Mouse (Mus musculus): ENCODE measurements around the gene Eml6. TPM values are rescaled to one million over a fixed set of nuclear protein-coding genes. Genes with fewer than 3 reads are reported as not detected.

Gene Eml6
- total and polyA plus RNA-seq, 3 experiments, result under 0.01 to 0.22 TPM; not detected in 1

GRCm38 (mm10) chr11:29813267-29813666, 212.6 kb downstream of the Eml6 start:
- Histone ChIP-seq H3K4me1 (ENCODE audit: insufficient read depth, low read depth, low read length) (0 out of 2 replicates have a peak, but pooled peaks cover 2% of the 10 kb centered on the region), H3K9me3 (replicated peaks) (no peaks in the 10 kb centered on the region), H3K4me3 (ENCODE audit: low read depth, low read length) (no peak overlapping the region), H3K36me3 (replicated peaks) (no peaks in the 10 kb centered on the region), H3K27me3 (ENCODE audit: insufficient read depth, low read length) (peaks cover 3% of the 10 kb centered on the region; the same call in 1 of the 2 replicates)
- DNase-seq (ENCODE audit: low spot score), result no peak
- no peak for TF ChIP-seq TAL1 (conservative IDR thresholded peaks at IDR 0.05; ENCODE audit: low read depth, low read length)
- TF ChIP-seq CTCF (IDR thresholded peaks at IDR 0.05; ENCODE audit: low read depth, low read length), result no peak
- TF ChIP-seq GATA1 (IDR thresholded peaks at IDR 0.05; ENCODE audit: borderline replicate concordance, low read length), result no peak
- TF ChIP-seq GATA2 (IDR thresholded peaks at IDR 0.05; ENCODE audit: borderline replicate concordance, low read depth, low read length), result no peak
- TF ChIP-seq POLR2AphosphoS5 (IDR thresholded peaks at IDR 0.05; ENCODE audit: insufficient replicate concordance, low read depth, low read length), result no peak
- ATAC-seq (ENCODE audit: extremely low read depth, insufficient number of reproducible peaks, low FRiP score, poor library complexity, severe bottlenecking), result no peak

- H3K4me3 ChIP-seq (ENCODE audit: low read depth, low read length), result no peak overlapping the region
- no peak for TF ChIP-seq GATA1 (IDR thresholded peaks at IDR 0.05; ENCODE audit: borderline replicate concordance, low read length)
- no peak for TF ChIP-seq CTCF (IDR thresholded peaks at IDR 0.05; ENCODE audit: low read depth, low read length)
- no peak for TF ChIP-seq POLR2AphosphoS5 (IDR thresholded peaks at IDR 0.05; ENCODE audit: insufficient replicate concordance, low read depth, low read length)
- TF ChIP-seq TAL1 (conservative IDR thresholded peaks at IDR 0.05; ENCODE audit: low read depth, low read length), result no peak
- TF ChIP-seq GATA2 (IDR thresholded peaks at IDR 0.05; ENCODE audit: borderline replicate concordance, low read depth, low read length), result no peak
- no peak for ATAC-seq (ENCODE audit: extremely low read depth, insufficient number of reproducible peaks, low FRiP score, poor library complexity, severe bottlenecking)
- 0 out of 2 replicates have a peak, but pooled peaks cover 2% of the 10 kb centered on the region for H3K4me1 ChIP-seq (ENCODE audit: insufficient read depth, low read depth, low read length)
- H3K36me3 ChIP-seq (replicated peaks), result no peaks in the 10 kb centered on the region
- peaks cover 3% of the 10 kb centered on the region; the same call in 1 of the 2 replicates for H3K27me3 ChIP-seq (ENCODE audit: insufficient read depth, low read length)
- no peaks in the 10 kb centered on the region for H3K9me3 ChIP-seq (replicated peaks)
- DNase-seq (ENCODE audit: low spot score), result no peak
Measured at GRCm38 (mm10) chr11:29812475-29812874, 213.4 kb downstream of the Eml6 start.

- peaks cover 3% of the 10 kb centered on the region; the same call in 1 of the 2 replicates for H3K27me3 ChIP-seq (ENCODE audit: insufficient read depth, low read length)
- TF ChIP-seq CTCF (IDR thresholded peaks at IDR 0.05; ENCODE audit: low read depth, low read length) (no peak), GATA1 (IDR thresholded peaks at IDR 0.05; ENCODE audit: borderline replicate concordance, low read length) (no peak), TAL1 (conservative IDR thresholded peaks at IDR 0.05; ENCODE audit: low read depth, low read length) (no peak), POLR2AphosphoS5 (IDR thresholded peaks at IDR 0.05; ENCODE audit: insufficient replicate concordance, low read depth, low read length) (no peak), GATA2 (IDR thresholded peaks at IDR 0.05; ENCODE audit: borderline replicate concordance, low read depth, low read length) (no peak)
- 0 out of 2 replicates have a peak, but pooled peaks cover 2% of the 10 kb centered on the region for H3K4me1 ChIP-seq (ENCODE audit: insufficient read depth, low read depth, low read length)
- H3K9me3 ChIP-seq (replicated peaks), result no peaks in the 10 kb centered on the region
- DNase-seq (ENCODE audit: low spot score) (no peak), ATAC-seq (ENCODE audit: extremely low read depth, insufficient number of reproducible peaks, low FRiP score, poor library complexity, severe bottlenecking) (no peak)
- no peaks in the 10 kb centered on the region for H3K36me3 ChIP-seq (replicated peaks)
- no peak overlapping the region for H3K4me3 ChIP-seq (ENCODE audit: low read depth, low read length)
Measured at GRCm38 (mm10) chr11:29810324-29810723, 215.5 kb downstream of the Eml6 start.

GRCm38 (mm10) chr11:29808981-29809589, 216.7 kb downstream of the Eml6 start:
- ATAC-seq (ENCODE audit: extremely low read depth, insufficient number of reproducible peaks, low FRiP score, poor library complexity, severe bottlenecking), result no peak
- Histone ChIP-seq H3K4me3 (ENCODE audit: low read depth, low read length) (no peak overlapping the region), H3K27me3 (ENCODE audit: insufficient read depth, low read length) (no peaks in the 10 kb centered on the region; the same call in 1 of the 2 replicates), H3K4me1 (ENCODE audit: insufficient read depth, low read depth, low read length) (no peaks in the 10 kb centered on the region), H3K9me3 (replicated peaks) (no peaks in the 10 kb centered on the region), H3K36me3 (replicated peaks) (no peaks in the 10 kb centered on the region)
- DNase-seq (ENCODE audit: low spot score), result no peak
- TF ChIP-seq GATA1 (IDR thresholded peaks at IDR 0.05; ENCODE audit: borderline replicate concordance, low read length), result no peak
- no peak for TF ChIP-seq TAL1 (conservative IDR thresholded peaks at IDR 0.05; ENCODE audit: low read depth, low read length)
- no peak for TF ChIP-seq POLR2AphosphoS5 (IDR thresholded peaks at IDR 0.05; ENCODE audit: insufficient replicate concordance, low read depth, low read length)
- no peak for TF ChIP-seq GATA2 (IDR thresholded peaks at IDR 0.05; ENCODE audit: borderline replicate concordance, low read depth, low read length)
- no peak for TF ChIP-seq CTCF (IDR thresholded peaks at IDR 0.05; ENCODE audit: low read depth, low read length)

GRCm38 (mm10) chr11:29808173-29808980, 217.5 kb downstream of the Eml6 start:
- ATAC-seq (ENCODE audit: extremely low read depth, insufficient number of reproducible peaks, low FRiP score, poor library complexity, severe bottlenecking) (no peak), DNase-seq (ENCODE audit: low spot score) (no peak)
- H3K36me3 ChIP-seq (replicated peaks), result no peaks in the 10 kb centered on the region
- H3K4me1 ChIP-seq (ENCODE audit: insufficient read depth, low read depth, low read length), result no peaks in the 10 kb centered on the region
- no peak for TF ChIP-seq CTCF (IDR thresholded peaks at IDR 0.05; ENCODE audit: low read depth, low read length)
- no peak for TF ChIP-seq POLR2AphosphoS5 (IDR thresholded peaks at IDR 0.05; ENCODE audit: insufficient replicate concordance, low read depth, low read length)
- no peaks in the 10 kb centered on the region; the same call in 1 of the 2 replicates for H3K27me3 ChIP-seq (ENCODE audit: insufficient read depth, low read length)
- no peaks in the 10 kb centered on the region for H3K9me3 ChIP-seq (replicated peaks)
- H3K4me3 ChIP-seq (ENCODE audit: low read depth, low read length), result no peak overlapping the region

- Histone ChIP-seq H3K4me1 (ENCODE audit: insufficient read depth, low read depth, low read length) (no peaks in the 10 kb centered on the region), H3K4me3 (ENCODE audit: low read depth, low read length) (no peak overlapping the region), H3K27me3 (ENCODE audit: insufficient read depth, low read length) (no peaks in the 10 kb centered on the region; the same call in 1 of the 2 replicates), H3K9me3 (replicated peaks) (no peaks in the 10 kb centered on the region), H3K36me3 (replicated peaks) (no peaks in the 10 kb centered on the region)
- DNase-seq (ENCODE audit: low spot score) (no peak), ATAC-seq (ENCODE audit: extremely low read depth, insufficient number of reproducible peaks, low FRiP score, poor library complexity, severe bottlenecking) (no peak)
- no peak for TF ChIP-seq POLR2AphosphoS5 (IDR thresholded peaks at IDR 0.05; ENCODE audit: insufficient replicate concordance, low read depth, low read length)
- no peak for TF ChIP-seq GATA1 (IDR thresholded peaks at IDR 0.05; ENCODE audit: borderline replicate concordance, low read length)
- no peak for TF ChIP-seq CTCF (IDR thresholded peaks at IDR 0.05; ENCODE audit: low read depth, low read length)
Measured at GRCm38 (mm10) chr11:29807325-29807724, 218.5 kb downstream of the Eml6 start.

All from G1E (cell line).